Mouse (Mus musculus): ENCODE data around the gene Large2.
A peak's percentile ranks its signal among the peaks of the same experiment; 100 is the strongest.

Large2 gene

GRCm38 (mm10) chr2:92371971-92372690 is 2.5 kb downstream of the Large2 start:
- DNase-seq = no peak

DNA sequence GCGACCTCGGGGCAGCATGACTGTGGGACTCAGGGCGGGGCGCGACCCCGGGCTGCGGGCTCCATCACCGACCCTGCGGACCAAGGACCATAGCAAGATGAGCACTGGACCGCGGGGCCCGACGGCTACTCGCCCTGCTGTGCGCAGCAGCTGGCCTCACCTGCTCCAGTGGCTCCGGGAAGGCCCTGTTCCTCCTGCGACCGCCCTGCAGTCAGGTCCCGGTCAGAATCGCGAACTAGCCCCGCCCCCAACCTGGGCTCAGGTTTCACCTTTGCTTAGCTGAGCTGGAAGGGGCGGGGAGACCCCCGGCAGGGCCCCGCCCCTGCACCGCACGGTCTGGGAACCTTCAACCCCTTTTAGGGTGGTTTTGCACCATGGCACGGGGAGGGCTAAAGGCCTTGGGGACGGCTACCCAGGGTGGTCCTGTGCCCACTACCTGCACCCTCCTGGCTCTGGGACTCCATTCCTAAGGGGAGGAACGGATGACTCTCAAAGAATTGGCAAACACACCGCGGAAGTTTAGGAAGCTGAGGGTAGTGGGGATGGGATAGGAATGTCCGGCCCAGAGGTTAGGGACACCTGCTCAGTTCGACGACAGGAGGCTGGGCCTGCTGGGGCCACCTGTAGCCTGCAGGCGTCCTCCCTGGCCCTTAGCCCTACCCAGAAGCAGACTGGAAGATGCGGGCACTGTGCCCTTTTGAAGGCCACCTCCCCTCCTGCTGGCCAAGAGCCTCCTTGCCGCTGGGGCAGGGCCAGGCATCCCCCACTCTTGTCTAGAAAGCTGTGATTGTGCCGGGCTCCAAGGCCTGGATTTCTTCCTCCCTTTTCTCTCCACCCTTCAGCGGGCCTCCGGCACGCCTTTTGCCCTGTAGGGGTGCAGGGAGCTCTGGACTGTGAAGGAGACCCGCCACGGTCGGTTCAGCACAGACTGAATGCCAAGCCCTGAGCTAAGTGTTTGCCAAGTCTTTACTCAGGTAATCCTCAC is 3.6 kb downstream of the Large2 start:
- peak in 1 of 2 experiments; percentile 33 for DNase-seq

- DNase-seq = peak in 1 of 2 experiments; percentile 21
Measured at GRCm38 (mm10) chr2:92370375-92370774, 4.3 kb downstream of the Large2 start.

GRCm38 (mm10) chr2:92367383-92368029 is 7.2 kb downstream of the Large2 start:
- DNase-seq = no peak

DNA sequence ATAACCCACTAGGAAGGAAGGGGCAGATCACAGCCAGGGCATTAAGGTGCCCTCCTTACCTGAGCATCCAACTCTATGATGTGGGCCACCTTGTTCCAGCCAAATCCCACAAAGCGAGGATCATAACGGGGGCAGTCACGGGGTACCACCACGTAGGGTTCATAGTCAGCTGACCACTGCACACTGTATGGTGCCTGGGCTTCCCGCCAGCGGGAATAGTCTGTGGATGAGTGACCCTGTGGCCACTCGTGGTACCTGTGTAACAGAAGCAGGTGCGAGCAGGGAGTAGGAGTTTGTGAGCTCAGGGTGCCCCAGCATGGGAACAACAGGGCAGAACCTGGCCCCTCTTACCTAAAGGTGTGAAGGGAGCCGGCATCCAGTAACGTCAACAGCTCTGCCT is 9.1 kb downstream of the Large2 start:
- no peak for DNase-seq

GRCm38 (mm10) chr2:92364086-92364485 is 10.6 kb downstream of the Large2 start:
- no peak for DNase-seq

DNA sequence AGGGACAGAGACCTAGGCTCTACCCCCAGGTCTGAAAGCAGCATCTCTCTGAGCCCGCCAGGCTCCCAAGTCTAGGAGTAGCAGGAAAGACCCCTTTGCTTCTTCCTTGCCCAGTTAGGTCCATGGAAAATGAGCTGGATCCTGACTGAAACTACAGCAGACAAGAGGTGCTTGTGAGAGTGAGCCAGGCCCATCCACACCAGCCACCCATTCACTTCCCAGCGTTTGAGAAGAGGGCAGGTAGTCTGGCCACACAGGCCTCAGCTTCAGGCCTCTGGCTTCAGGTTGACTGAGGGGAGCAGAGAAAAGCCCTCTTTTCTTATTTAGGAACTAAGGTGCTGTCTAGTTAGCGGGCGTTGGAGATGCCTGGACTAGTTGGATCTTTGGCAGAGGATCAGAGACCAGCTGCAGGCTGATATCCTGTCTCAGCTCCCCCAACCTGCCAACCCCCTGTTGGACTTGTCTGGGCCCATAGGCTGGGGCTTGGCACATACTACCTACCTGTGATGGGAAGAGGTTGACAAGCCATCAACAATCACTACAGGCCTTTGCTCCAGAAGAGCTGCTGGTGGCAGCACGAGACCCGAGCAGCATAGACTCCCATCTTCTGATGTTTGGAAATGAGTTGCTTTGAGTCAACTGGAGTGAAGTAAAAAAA is 12.0 kb downstream of the Large2 start:
- DNase-seq = no peak

DNA sequence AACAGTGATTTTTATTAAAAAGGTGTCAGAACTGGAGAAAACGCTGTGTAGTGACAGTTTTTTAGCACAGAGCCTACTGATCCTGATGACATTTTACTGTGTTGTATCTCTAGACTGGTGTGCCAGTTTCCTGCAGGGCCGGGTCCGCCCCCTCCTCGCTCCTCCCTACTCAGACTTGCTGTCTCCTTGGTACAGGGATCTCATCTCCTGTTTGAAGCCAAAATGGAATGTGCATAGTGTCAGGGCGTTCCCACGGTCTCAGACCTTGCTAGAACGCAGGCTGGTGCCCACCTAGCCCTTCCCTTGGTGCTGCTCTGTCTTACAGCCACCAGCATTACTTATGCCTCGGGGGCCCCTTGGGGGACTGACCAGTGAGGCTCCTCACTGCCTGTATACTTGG is 12.9 kb downstream of the Large2 start:
- no peak for DNase-seq

- DNase-seq = no peak
Measured at GRCm38 (mm10) chr2:92360893-92361292, 13.8 kb downstream of the Large2 start.

GRCm38 (mm10) chr2:92360186-92360823 is 14.4 kb downstream of the Large2 start:
- DNase-seq = peak in 1 of 2 experiments; percentile 34

GRCm38 (mm10) chr2:92359301-92359700 is 15.4 kb downstream of the Large2 start:
- DNase-seq = no peak

DNA sequence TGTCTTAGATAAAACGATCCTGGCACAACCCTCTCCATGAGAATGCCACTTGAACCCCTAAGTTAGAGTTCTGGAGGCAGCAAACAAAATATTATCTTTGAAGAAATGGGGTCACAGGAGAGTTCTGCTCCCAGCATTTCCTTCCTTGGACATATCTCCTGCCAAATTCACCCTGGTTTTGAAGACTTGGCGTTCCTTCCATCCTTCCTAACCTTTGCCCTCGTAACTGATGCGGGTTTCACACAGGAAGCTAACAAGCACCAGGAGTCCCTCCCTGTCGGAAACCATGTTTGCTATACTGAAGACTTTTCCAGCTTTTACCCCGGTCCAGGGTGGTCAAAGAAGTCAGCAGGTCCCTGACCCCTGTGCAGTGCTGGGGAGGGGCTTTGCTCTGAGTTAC is 20.4 kb downstream of the Large2 start:
- DNase-seq = no peak

DNA sequence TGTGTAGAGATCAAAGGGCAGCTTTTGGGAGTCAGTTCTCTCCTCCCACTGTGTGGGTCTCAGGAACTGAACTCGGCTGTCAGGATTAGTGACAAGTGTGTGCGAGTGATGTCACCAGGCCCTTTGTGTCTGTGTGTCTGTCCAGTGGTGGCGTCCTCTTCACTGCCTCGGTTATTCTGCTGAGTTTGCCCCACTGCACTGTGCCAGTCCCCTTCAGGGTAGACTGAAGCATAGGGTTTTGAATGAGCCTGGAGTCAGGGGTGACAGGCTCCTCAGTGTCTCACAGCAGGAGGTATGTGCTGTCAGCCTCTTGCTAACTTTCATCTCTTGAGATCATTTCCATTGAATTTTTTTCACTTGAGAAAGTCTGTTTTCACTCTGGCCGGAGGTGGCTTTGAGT is 21.3 kb downstream of the Large2 start:
- DNase-seq = no peak

DNA sequence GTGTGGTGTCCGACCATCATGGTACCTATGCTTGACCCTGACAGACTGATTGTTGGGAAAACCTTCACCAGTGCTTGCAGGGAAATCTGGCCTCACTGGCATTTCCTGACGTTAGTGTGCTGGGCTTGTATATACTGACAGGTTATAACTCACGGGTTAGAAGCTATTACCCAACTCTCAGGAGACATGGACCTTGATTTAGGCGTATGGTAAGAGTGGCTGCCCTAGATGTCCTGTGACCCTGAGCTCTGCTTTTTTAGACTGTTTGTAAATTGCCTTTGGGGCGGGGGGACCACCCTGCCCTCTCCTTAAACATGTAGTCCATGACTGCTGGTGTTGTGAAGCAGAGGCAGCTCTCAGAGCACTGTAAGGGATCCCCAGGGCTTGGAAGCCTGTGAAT is 24.0 kb downstream of the Large2 start:
- no peak for DNase-seq

GRCm38 (mm10) chr2:92349589-92350425 is 24.9 kb downstream of the Large2 start:
- DNase-seq = no peak

- no peak for DNase-seq
Measured at GRCm38 (mm10) chr2:92347191-92347590, 27.5 kb downstream of the Large2 start.

DNA sequence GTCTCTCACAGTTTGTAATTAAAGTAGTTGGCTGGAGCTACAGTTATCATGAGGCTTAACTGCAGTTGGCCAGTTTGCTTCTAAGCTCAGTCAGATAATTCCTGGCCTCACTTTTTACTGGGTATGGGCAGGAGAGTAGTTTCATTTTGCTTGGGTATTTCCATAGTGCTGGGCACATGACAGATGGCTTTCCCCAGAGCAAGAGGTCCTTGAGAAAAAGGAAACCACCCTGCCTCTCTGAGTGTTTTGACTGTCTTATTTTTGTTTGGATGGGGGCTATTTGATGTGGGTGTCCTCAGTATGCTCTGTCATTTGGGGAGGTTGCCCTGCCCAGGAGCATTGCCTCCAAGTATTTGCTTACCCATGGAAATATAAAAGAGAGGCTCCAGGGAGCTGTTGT is 32.3 kb downstream of the Large2 start:
- no peak for DNase-seq

- DNase-seq = no peak
Measured at GRCm38 (mm10) chr2:92331871-92332270, 42.8 kb downstream of the Large2 start.

GRCm38 (mm10) chr2:92331410-92331809 is 43.3 kb downstream of the Large2 start:
- peak; percentile 47 to 64 for DNase-seq

- peak; percentile 15 to 39 for DNase-seq
Measured at GRCm38 (mm10) chr2:92330840-92331239, 43.8 kb downstream of the Large2 start.

- no peak for DNase-seq
Measured at GRCm38 (mm10) chr2:92328206-92328605, 46.5 kb downstream of the Large2 start.
